Mouse (Mus musculus): ENCODE results near the gene Eloa.

Eloa gene

GRCm38 (mm10) chr4:135972911-135973811 is 48.4 kb downstream of the Eloa start:
- ChIA-PET POLR2A (interaction anchor here (0.6 to 8.1 kb wide), 24 partner anchors 9 to 725 kb away, joined by 3 to 78 read pairs (median 5); partner anchors contain the start of genes Gale (in 4 of the 4), Pithd1 (in 3 of the 4) and Rpl11 (in 1 of the 4)), CTCF (interaction anchor here (0.5 to 1.7 kb wide), 7 partner anchors 9 to 680 kb away, joined by 3 to 7 read pairs (median 4); partner anchors contain the start of gene Gale (in 1 of the 4))

- ChIA-PET POLR2A (interaction anchor here (0.7 to 8.1 kb wide), 21 partner anchors 8 to 633 kb away, joined by 3 to 78 read pairs (median 5); partner anchors contain the start of genes Gale (in 4 of the 4) and Pithd1 (in 3 of the 4)), CTCF (interaction anchor here (0.6 to 1.7 kb wide), 6 partner anchors 8 to 679 kb away, joined by 3 to 7 read pairs (median 3); partner anchors contain the start of genes Gale (in 1 of the 4) and Pithd1 (in 1 of the 4))
These were observed 49.0 kb downstream of the Eloa start, which contains the start of gene Lypla2 for GRCm38 (mm10) chr4:135972556-135972906. Lypla2 (minus strand) TSS chr4:135972626.

GRCm38 (mm10) chr4:135971805-135972555 is 49.6 kb downstream of the Eloa start:
- CTCF ChIA-PET = interaction anchor here (0.6 to 1.2 kb wide), 10 partner anchors 8 to 314 kb away, joined by 3 to 7 read pairs (median 3); partner anchors contain the start of genes Pithd1 (in 1 of the 4) and Rpl11 (in 1 of the 4)

GRCm38 (mm10) chr4:135970585-135970984 is 51.0 kb downstream of the Eloa start:
- CTCF ChIA-PET = interaction anchor here in 1 of 4 experiments (0.8 kb wide), 1 partner anchor 50 kb away, joined by 3 read pairs; the partner anchor contains the start of gene Fuca1
- POLR2A ChIA-PET = interaction anchor here (0.5 to 8.1 kb wide), 8 partner anchors 9 to 144 kb away, joined by 3 to 78 read pairs (median 4); partner anchors contain the start of genes Pithd1 (in 3 of the 4) and Rpl11 (in 1 of the 4)

More at GRCm38 (mm10) chr4:135971805-135972555, 49.6 kb downstream of the Eloa start:
- POLR2A ChIA-PET = interaction anchor here (0.7 to 8.1 kb wide), 23 partner anchors 8 to 634 kb away, joined by 3 to 78 read pairs (median 5); partner anchors contain the start of genes Gale (in 4 of the 4), Pithd1 (in 3 of the 4), E2f2 (in 1 of the 4) and Rpl11 (in 1 of the 4)

GRCm38 (mm10) chr4:135969070-135969750 is 52.4 kb downstream of the Eloa start:
- ChIA-PET CTCF (interaction anchor here in 1 of 4 experiments (0.8 kb wide), 1 partner anchor 49 kb away, joined by 3 read pairs; the partner anchor contains the start of gene Fuca1), POLR2A (interaction anchor here in 3 of 4 experiments (0.6 to 8.1 kb wide), 12 partner anchors 17 to 415 kb away, joined by 3 to 78 read pairs (median 4); partner anchors contain the start of genes Pithd1 (in 2 of the 3), Rpl11 (in 2 of the 3) and Cnr2 (in 1 of the 3))

GRCm38 (mm10) chr4:135968271-135968869 is 53.2 kb downstream of the Eloa start:
- ChIA-PET CTCF (interaction anchor here in 2 of 4 experiments (0.5 to 0.8 kb wide), 2 partner anchors 14 to 48 kb away, joined by 3 read pairs; partner anchors contain the start of gene Fuca1 (in 1 of the 2)), POLR2A (interaction anchor here in 3 of 4 experiments (0.6 to 2.2 kb wide), 10 partner anchors 18 to 85 kb away, joined by 3 to 7 read pairs (median 4); partner anchors contain the start of genes Rpl11 (in 2 of the 3) and Pithd1 (in 1 of the 3))

- ChIA-PET POLR2A (interaction anchor here in 3 of 4 experiments (0.6 to 2.2 kb wide), 7 partner anchors 12 to 646 kb away, joined by 3 to 7 read pairs (median 4); partner anchors contain the start of genes Rpl11 (in 2 of the 3) and Pithd1 (in 1 of the 3)), CTCF (interaction anchor here in 1 of 4 experiments (0.7 kb wide), 1 partner anchor 15 kb away, joined by 3 read pairs; no protein-coding TSS in a partner anchor)
These were observed 54.3 kb downstream of the Eloa start for GRCm38 (mm10) chr4:135967086-135967760.

- ChIA-PET CTCF (interaction anchor here in 2 of 4 experiments (0.6 to 1.4 kb wide), 2 partner anchors 10 to 20 kb away, joined by 3 read pairs; no protein-coding TSS in a partner anchor), POLR2A (interaction anchor here in 3 of 4 experiments (0.5 to 8.8 kb wide), 8 partner anchors 11 to 689 kb away, joined by 3 to 71 read pairs (median 4); partner anchors contain the start of genes Hmgcl (in 1 of the 3) and Pithd1 (in 1 of the 3))
These were observed 55.3 kb downstream of the Eloa start for GRCm38 (mm10) chr4:135966283-135966682.

GRCm38 (mm10) chr4:135965113-135965512 is 56.5 kb downstream of the Eloa start:
- ChIA-PET POLR2A (interaction anchor here in 2 of 4 experiments (1.2 to 8.8 kb wide), 7 partner anchors 8 to 83 kb away, joined by 4 to 71 read pairs (median 5); partner anchors contain the start of genes Hmgcl (in 1 of the 2), Lypla2 (in 1 of the 2) and Pithd1 (in 1 of the 2)), CTCF (interaction anchor here in 2 of 4 experiments (0.5 to 1.8 kb wide), 3 partner anchors 21 to 183 kb away, joined by 3 to 10 read pairs (median 3); partner anchors contain the start of gene Fuca1 (in 1 of the 2))

GRCm38 (mm10) chr4:135964426-135964825 is 57.1 kb downstream of the Eloa start:
- POLR2A ChIA-PET = interaction anchor here in 3 of 4 experiments (0.6 to 8.8 kb wide), 34 partner anchors 8 to 337 kb away, joined by 3 to 71 read pairs (median 4); partner anchors contain the start of genes Lypla2 (in 3 of the 3), Hmgcl (in 2 of the 3), Pithd1 (in 2 of the 3) and Rpl11 (in 2 of the 3)
- CTCF ChIA-PET = interaction anchor here in 3 of 4 experiments (0.5 to 2.2 kb wide), 7 partner anchors 8 to 183 kb away, joined by 3 to 10 read pairs (median 3); partner anchors contain the start of genes Fuca1 (in 1 of the 3) and Pithd1 (in 1 of the 3)

- POLR2A ChIA-PET = interaction anchor here (0.6 to 8.8 kb wide), 50 partner anchors 9 to 337 kb away, joined by 3 to 71 read pairs (median 4); partner anchors contain the start of genes Lypla2 (in 4 of the 4), Rpl11 (in 3 of the 4), Hmgcl (in 2 of the 4) and Pithd1 (in 2 of the 4)
- CTCF ChIA-PET = interaction anchor here in 3 of 4 experiments (0.6 to 2.2 kb wide), 16 partner anchors 9 to 1715 kb away, joined by 3 to 10 read pairs (median 4); partner anchors contain the start of genes Fuca1 (in 1 of the 3) and Pithd1 (in 1 of the 3)
These were observed 57.9 kb downstream of the Eloa start, which contains the start of gene Gale for GRCm38 (mm10) chr4:135963457-135964193. Gale (plus strand) TSS chr4:135963727.

GRCm38 (mm10) chr4:135962946-135963345 is 58.6 kb downstream of the Eloa start:
- ChIA-PET CTCF (interaction anchor here in 3 of 4 experiments (0.6 to 2.2 kb wide), 10 partner anchors 9 to 1714 kb away, joined by 3 to 10 read pairs (median 5); partner anchors contain the start of genes Fuca1 (in 1 of the 3) and Pithd1 (in 1 of the 3)), POLR2A (interaction anchor here (0.6 to 8.8 kb wide), 37 partner anchors 9 to 284 kb away, joined by 3 to 71 read pairs (median 5); partner anchors contain the start of genes Lypla2 (in 4 of the 4), Rpl11 (in 3 of the 4), Hmgcl (in 2 of the 4) and Pithd1 (in 2 of the 4))

GRCm38 (mm10) chr4:135962198-135962597 is 59.4 kb downstream of the Eloa start:
- ChIA-PET POLR2A (interaction anchor here in 3 of 4 experiments (0.6 to 8.8 kb wide), 21 partner anchors 9 to 227 kb away, joined by 3 to 71 read pairs (median 6); partner anchors contain the start of genes Hmgcl (in 2 of the 3), Lypla2 (in 2 of the 3), Pithd1 (in 2 of the 3) and Rpl11 (in 2 of the 3)), CTCF (interaction anchor here in 2 of 4 experiments (1.2 to 2.9 kb wide), 5 partner anchors 8 to 253 kb away, joined by 3 to 15 read pairs (median 6); partner anchors contain the start of gene Pithd1 (in 1 of the 2))
